Mouse (Mus musculus): Measurements from ENCODE around the gene Rbfox1.

The Rbfox1 gene

GRCm38 (mm10) chr16:7226000-7226399 lies 1340.8 kb downstream of the Rbfox1 start:
- in situ Hi-C loops (cut with MseI, MboI), result no loop called here

- in situ Hi-C loops (cut with MseI, MboI), result no loop called here
These were observed 1343.1 kb downstream of the Rbfox1 start for GRCm38 (mm10) chr16:7228246-7228645.

GRCm38 (mm10) chr16:7229232-7229631 lies 1344.1 kb downstream of the Rbfox1 start:
- in situ Hi-C loops (cut with MseI, MboI), result no loop called here

GRCm38 (mm10) chr16:7241627-7242026 lies 1356.5 kb downstream of the Rbfox1 start:
- in situ Hi-C loops (cut with MseI, MboI), result no loop called here

- in situ Hi-C loops (cut with MseI, MboI), result no loop called here
These were observed 1357.3 kb downstream of the Rbfox1 start for GRCm38 (mm10) chr16:7242501-7242900.

- in situ Hi-C loops (cut with MseI, MboI), result no loop called here
These were observed 1359.2 kb downstream of the Rbfox1 start for GRCm38 (mm10) chr16:7244382-7244781.

- in situ Hi-C loops (cut with MseI, MboI), result no loop called here
These were observed 1366.5 kb downstream of the Rbfox1 start for GRCm38 (mm10) chr16:7251696-7252095.

- in situ Hi-C loops (cut with MseI, MboI), result no loop called here
These were observed 1372.2 kb downstream of the Rbfox1 start for GRCm38 (mm10) chr16:7257366-7257765.

- in situ Hi-C loops (cut with MseI, MboI), result no loop called here
These were observed 1378.1 kb downstream of the Rbfox1 start for GRCm38 (mm10) chr16:7263261-7263660.

- in situ Hi-C loops (cut with MseI, MboI), result no loop called here
These were observed 1380.6 kb downstream of the Rbfox1 start for GRCm38 (mm10) chr16:7265715-7266114.

- in situ Hi-C loops (cut with MseI, MboI), result no loop called here
These were observed 1390.3 kb downstream of the Rbfox1 start for GRCm38 (mm10) chr16:7275501-7275900.

GRCm38 (mm10) chr16:7275901-7276300 lies 1390.7 kb downstream of the Rbfox1 start:
- in situ Hi-C loops (cut with MseI, MboI), result no loop called here

GRCm38 (mm10) chr16:7279544-7279943 lies 1394.4 kb downstream of the Rbfox1 start:
- in situ Hi-C loops (cut with MseI, MboI), result no loop called here

- in situ Hi-C loops (cut with MseI, MboI), result no loop called here
These were observed 1397.1 kb downstream of the Rbfox1 start for GRCm38 (mm10) chr16:7282257-7282656.

- in situ Hi-C loops (cut with MseI, MboI), result no loop called here
These were observed 1408.0 kb downstream of the Rbfox1 start for GRCm38 (mm10) chr16:7292985-7293805.

GRCm38 (mm10) chr16:7302416-7302815 lies 1417.3 kb downstream of the Rbfox1 start:
- in situ Hi-C loops (cut with MseI, MboI), result no loop called here

GRCm38 (mm10) chr16:7329196-7329595 lies 1444.0 kb downstream of the Rbfox1 start:
- in situ Hi-C loops (cut with MseI, MboI), result no loop called here

- in situ Hi-C loops (cut with MseI, MboI), result no loop called here
These were observed 1456.0 kb downstream of the Rbfox1 start for GRCm38 (mm10) chr16:7341186-7341585.

GRCm38 (mm10) chr16:7345298-7345697 lies 1460.1 kb downstream of the Rbfox1 start:
- in situ Hi-C loops (cut with MseI, MboI), result no loop called here

- in situ Hi-C loops (cut with MseI, MboI), result no loop called here
These were observed 1461.0 kb downstream of the Rbfox1 start for GRCm38 (mm10) chr16:7346001-7346625.

GRCm38 (mm10) chr16:7347522-7348165 lies 1462.5 kb downstream of the Rbfox1 start:
- in situ Hi-C loops (cut with MseI, MboI), result no loop called here

- in situ Hi-C loops (cut with MseI, MboI), result no loop called here
These were observed 1467.7 kb downstream of the Rbfox1 start for GRCm38 (mm10) chr16:7352808-7353207.

GRCm38 (mm10) chr16:7354116-7354515 lies 1469.0 kb downstream of the Rbfox1 start:
- in situ Hi-C loops (cut with MseI, MboI), result no loop called here

Measured in mouse trophoblast stem cell (cell line).